Mouse (Mus musculus): ENCODE measurements around the gene Gsg1l.

- TF ChIP-seq CTCF (IDR thresholded peaks at IDR 0.05; ENCODE audit: low read depth) (no peak), EP300 (IDR thresholded peaks at IDR 0.05; ENCODE audit: low read depth) (no peak)
These were observed 138.7 kb downstream of the Gsg1l start for GRCm38 (mm10) chr7:125943511-125943910.

All from liver, embryonic 14.5 days (tissue).